Mouse (Mus musculus) heart, adult 2 months (tissue): ENCODE results near the gene Nell1. TPM values are rescaled to one million over a fixed set of nuclear protein-coding genes. Genes with fewer than 3 reads are reported as not detected.

Experiments used
- DNase-seq, 2 experiments: peaks; one replicate each; pipeline ENCODE4 v3.0.0; 2021
- H3K27ac ChIP-seq: fragments of 200-600 bp; 2 replicates; pipeline ENCODE4 v1.8.1; 2022
- H3K27me3 ChIP-seq: fragments of 200-500 bp; 2 replicates; pipeline ENCODE4 v1.6.1; 2012; ENCODE audit warnings: mild to moderate bottlenecking, low read length, inconsistent platforms, mixed read lengths; ENCODE audit not compliant: control insufficient read depth, insufficient read depth
- H3K36me3 ChIP-seq: fragments of 200-500 bp; 2 replicates; pipeline ENCODE4 v1.6.1; 2012; ENCODE audit warnings: low read length, inconsistent platforms; ENCODE audit not compliant: control insufficient read depth, insufficient read depth
- H3K4me1 ChIP-seq: fragments of 200-500 bp; 2 replicates; pipeline ENCODE4 v1.6.1; 2011; ENCODE audit warnings: low read length; ENCODE audit not compliant: control insufficient read depth, insufficient read depth
- H3K4me3 ChIP-seq: fragments of 200-600 bp; 2 replicates; pipeline ENCODE4 v1.8.1; 2022
- H3K79me2 ChIP-seq: fragments of 200-500 bp; replicated peaks from 2 replicates; pipeline ENCODE4 v1.6.1; 2012; ENCODE audit warnings: mild to moderate bottlenecking, inconsistent platforms, low read length, moderate library complexity, mixed read lengths; ENCODE audit not compliant: control insufficient read depth, insufficient read depth
- H3K9ac ChIP-seq: fragments of 200-500 bp; 2 replicates; pipeline ENCODE4 v1.6.1; 2012; ENCODE audit warnings: low read depth, mild to moderate bottlenecking, control low read depth, inconsistent platforms, low read length, mixed read lengths
- CTCF ChIP-seq: fragments of 200-600 bp; IDR thresholded peaks from 2 replicates; pipeline ENCODE4 v1.8.1; 2022; ENCODE audit warnings: antibody characterized with exemption, mild to moderate bottlenecking, moderate library complexity
- EP300 ChIP-seq: fragments of 200-500 bp; IDR thresholded peaks from 2 replicates; pipeline ENCODE4 v1.6.1; 2011; ENCODE audit warnings: low read depth, low read length, control low read depth; ENCODE audit not compliant: insufficient read depth
- POLR2A ChIP-seq: fragments of 200-500 bp; IDR thresholded peaks from 2 replicates; pipeline ENCODE4 v1.6.1; 2011; ENCODE audit warnings: mild to moderate bottlenecking, low read depth, low read length, control low read depth; ENCODE audit not compliant: insufficient read depth
- WGBS: fragments of 180-500 bp; shearing (Covaris S2); methylation state at CpG from one replicate; pipeline ENCODE4 v1.1.7; 2018; 5-methylcytosine and 5-hydroxymethylcytosine counted together
- intact Hi-C: fragments of 180-260 bp; cut with DNase I; formaldehyde crosslinking; loops from one replicate; pipeline ENCODE4 v1.15.1; 2025
- polyA plus RNA-seq: library from polyadenylated mRNA; depleted of rRNA; stranded (reverse); fragments of >200 nt; gene quantifications from 2 replicates; pipeline ENCODE4 v1.2.3, GENCODE M21; 2012
- total RNA-seq, 2 experiments: library from RNA; stranded (reverse); gene quantifications; 2 replicates each; pipeline ENCODE4 v1.2.3; 2021

Nell1 gene
- total and polyA plus RNA-seq, 3 experiments = not detected

DNA sequence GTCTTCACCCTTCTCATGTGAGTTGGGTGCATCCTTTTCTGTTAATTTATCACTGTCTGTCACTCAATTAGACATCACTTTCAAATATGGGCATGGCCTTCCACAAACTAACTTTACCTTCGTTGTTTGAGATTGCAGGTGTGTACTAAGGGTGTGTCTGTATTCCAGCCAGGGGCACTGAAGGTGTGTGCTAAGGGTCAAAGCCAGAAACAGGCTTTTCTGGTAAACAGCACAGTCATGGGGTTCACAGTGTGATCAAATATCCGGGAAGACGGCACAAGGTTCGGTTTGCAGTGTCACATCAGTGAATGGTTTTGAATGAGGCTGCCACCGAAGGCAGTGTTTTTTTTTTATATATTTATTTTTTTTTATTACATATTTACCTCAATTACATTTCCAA is 455.1 kb downstream of the Nell1 start:
- no peak overlapping the region for H3K4me3 ChIP-seq
- no peak overlapping the region for H3K9ac ChIP-seq
- H3K27me3 ChIP-seq = no peaks in the 10 kb centered on the region
- no peaks in the 10 kb centered on the region for H3K36me3 ChIP-seq
- intact Hi-C loops = no loop called here
- no peak overlapping the region for H3K27ac ChIP-seq
- no peaks in the 10 kb centered on the region for H3K4me1 ChIP-seq
- no peaks in the 10 kb centered on the region for H3K79me2 ChIP-seq
- 84% methylated on average over 5 of the region's 5 CpGs for WGBS
- DNase-seq = no peak
- TF ChIP-seq EP300 = no peak

DNA sequence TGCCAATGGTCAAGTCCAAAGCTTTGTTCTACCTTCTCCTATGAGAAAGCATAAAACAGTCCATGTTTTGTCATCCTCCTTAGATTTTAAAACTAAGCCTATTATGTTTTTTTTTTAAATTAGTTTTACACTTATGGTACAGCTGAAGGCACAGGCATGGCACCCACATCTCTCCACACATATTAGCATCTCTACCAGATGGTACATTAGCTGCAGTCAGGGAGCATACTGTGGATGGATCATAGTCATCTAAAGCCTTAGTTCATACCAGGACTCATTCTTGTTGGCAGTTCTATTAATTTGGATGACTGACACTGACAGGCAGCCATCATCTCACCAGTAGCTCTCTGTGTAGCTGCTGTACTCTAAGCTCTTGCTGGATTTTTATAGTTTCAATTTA is 466.6 kb downstream of the Nell1 start:
- Histone ChIP-seq H3K9ac (no peak overlapping the region), H3K27me3 (no peaks in the 10 kb centered on the region), H3K79me2 (no peaks in the 10 kb centered on the region), H3K36me3 (no peaks in the 10 kb centered on the region), H3K4me1 (no peaks in the 10 kb centered on the region), H3K27ac (no peak overlapping the region), H3K4me3 (no peak overlapping the region)
- DNase-seq = no peak
- intact Hi-C loops = no loop called here
- TF ChIP-seq POLR2A (no peak), EP300 (no peak), CTCF (no peak)

DNA sequence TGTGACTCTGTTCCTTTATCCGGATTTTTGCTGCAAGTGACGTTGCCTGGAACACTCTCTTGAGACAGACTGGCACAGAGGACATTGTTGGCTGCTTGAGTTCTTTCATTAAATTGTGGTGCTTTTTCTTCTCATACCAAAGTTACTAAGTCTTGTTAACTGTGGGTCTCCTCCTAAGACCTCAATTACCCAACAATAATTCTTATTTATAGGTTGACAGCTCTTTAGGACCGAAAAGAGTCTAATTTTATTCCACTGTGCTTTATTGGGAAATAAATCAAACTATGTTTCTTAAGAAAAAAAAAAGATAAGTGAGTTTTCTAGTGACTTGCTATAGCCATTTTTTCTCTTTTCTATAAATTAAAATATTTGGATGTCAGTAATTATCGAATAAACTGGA is 472.7 kb downstream of the Nell1 start:
- no peaks in the 10 kb centered on the region for H3K27me3 ChIP-seq
- no peaks in the 10 kb centered on the region for H3K79me2 ChIP-seq
- H3K36me3 ChIP-seq = no peaks in the 10 kb centered on the region
- no peak for DNase-seq
- H3K9ac ChIP-seq = no peak overlapping the region
- no peaks in the 10 kb centered on the region for H3K4me1 ChIP-seq
- intact Hi-C loops = no loop called here
- no peak overlapping the region for H3K4me3 ChIP-seq
- 72% methylated on average over 4 of the region's 4 CpGs for WGBS
- no peak overlapping the region for H3K27ac ChIP-seq
- TF ChIP-seq CTCF = no peak
- no peak for TF ChIP-seq POLR2A
- TF ChIP-seq EP300 = no peak

DNA sequence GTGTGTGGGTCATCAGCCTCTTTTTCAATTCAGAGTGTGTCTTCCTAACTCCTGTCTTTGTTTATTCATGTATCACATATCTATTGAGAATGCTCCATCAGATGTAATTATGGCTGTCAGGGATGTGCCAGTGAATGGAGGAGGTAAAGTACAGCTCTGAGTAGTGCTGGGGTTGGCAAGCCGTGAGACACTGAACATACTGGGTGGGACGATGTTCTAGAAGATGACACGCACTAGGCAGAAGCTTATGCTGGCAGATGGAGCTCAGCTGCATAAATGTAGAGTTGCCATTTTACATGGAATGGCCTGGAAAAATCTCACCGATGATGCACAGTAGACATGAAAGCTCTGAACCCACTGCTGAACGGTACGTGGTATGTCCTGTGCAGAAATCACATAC is 493.1 kb downstream of the Nell1 start:
- Histone ChIP-seq H3K79me2 (no peaks in the 10 kb centered on the region), H3K4me3 (no peak overlapping the region)

DNA sequence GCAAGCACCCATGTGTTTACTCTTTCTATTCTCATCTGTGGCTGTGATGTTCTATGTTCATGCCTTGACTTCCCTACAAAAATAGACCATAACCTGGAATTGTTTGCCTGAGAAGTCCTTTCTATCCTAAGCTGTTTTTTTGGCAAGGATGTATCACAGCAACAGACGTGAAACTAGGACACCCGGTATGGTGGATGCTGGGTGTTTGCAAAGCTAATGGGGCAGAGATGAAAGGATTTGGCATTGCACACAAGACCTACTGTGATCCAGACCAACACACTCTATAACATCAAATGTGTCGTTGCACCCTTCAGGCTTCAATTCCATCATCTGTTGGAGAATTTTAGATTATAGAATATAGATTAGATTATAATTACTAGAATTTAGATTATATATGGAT is 495.9 kb downstream of the Nell1 start:
- WGBS = 72% methylated on average over 3 of the region's 3 CpGs
- no peak overlapping the region for H3K27ac ChIP-seq
- intact Hi-C loops = loop anchor here (10.0 kb wide), 1 partner anchor 56 kb away; no protein-coding TSS in a partner anchor

More for the DNA sequence above, 493.1 kb downstream of the Nell1 start:
- H3K27ac ChIP-seq = no peak overlapping the region
- H3K4me1 ChIP-seq = no peaks in the 10 kb centered on the region
- no peaks in the 10 kb centered on the region for H3K36me3 ChIP-seq
- DNase-seq = no peak
- no peak for TF ChIP-seq EP300
- no peak for TF ChIP-seq CTCF
- TF ChIP-seq POLR2A = no peak
- 88% methylated on average over 6 of the region's 6 CpGs for WGBS
- H3K9ac ChIP-seq = no peak overlapping the region
- intact Hi-C loops = no loop called here
- no peaks in the 10 kb centered on the region for H3K27me3 ChIP-seq

DNA sequence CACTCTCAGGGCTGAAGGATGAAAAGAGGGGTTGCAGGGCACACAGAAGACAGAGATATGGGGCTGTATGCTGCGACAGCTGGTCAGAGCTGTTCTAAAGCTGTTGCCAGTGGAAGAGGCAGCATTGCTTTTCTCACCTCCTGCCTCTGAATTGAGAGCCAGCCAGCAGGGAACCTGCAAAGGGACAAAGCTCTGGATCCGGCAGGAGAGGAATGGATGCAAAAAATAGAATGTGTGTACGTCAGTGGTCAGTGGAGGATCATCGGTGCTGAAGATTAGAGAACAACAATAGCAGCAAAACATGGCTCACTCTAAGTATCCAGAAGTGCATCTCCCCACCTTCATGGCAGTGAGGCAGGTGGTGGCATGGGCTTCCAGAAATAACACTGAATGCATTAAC is 507.3 kb downstream of the Nell1 start:
- WGBS = 46% methylated on average over 4 of the region's 4 CpGs
- no peaks in the 10 kb centered on the region for H3K27me3 ChIP-seq
- H3K36me3 ChIP-seq = no peaks in the 10 kb centered on the region
- no peak overlapping the region for H3K27ac ChIP-seq
- DNase-seq = no peak
- H3K4me3 ChIP-seq = no peak overlapping the region
- H3K4me1 ChIP-seq = no peaks in the 10 kb centered on the region
- H3K79me2 ChIP-seq = no peaks in the 10 kb centered on the region
- H3K9ac ChIP-seq = no peak overlapping the region
- TF ChIP-seq EP300 (no peak), CTCF (no peak)
- intact Hi-C loops = no loop called here

More for the DNA sequence above, 495.9 kb downstream of the Nell1 start:
- Histone ChIP-seq H3K36me3 (no peaks in the 10 kb centered on the region), H3K4me3 (no peak overlapping the region), H3K9ac (no peak overlapping the region), H3K79me2 (no peaks in the 10 kb centered on the region), H3K4me1 (no peaks in the 10 kb centered on the region), H3K27me3 (no peaks in the 10 kb centered on the region)
- TF ChIP-seq POLR2A (no peak), EP300 (no peak), CTCF (no peak)
- no peak for DNase-seq
